Mouse (Mus musculus) retina, adult 2 months (tissue): Measurements from ENCODE around the gene Olfr134.
"Not testable (repeated sequence)": the region's sequence is repeated elsewhere in the genome, so short reads cannot be mapped to it uniquely, and the experiment has no call there.

ENCODE experiments used
- DNase-seq: peaks from one replicate; pipeline ENCODE4 v3.0.0-alpha.2; 2012; ENCODE audit warnings: low read depth, low spot score

The Olfr134 gene

DNA sequence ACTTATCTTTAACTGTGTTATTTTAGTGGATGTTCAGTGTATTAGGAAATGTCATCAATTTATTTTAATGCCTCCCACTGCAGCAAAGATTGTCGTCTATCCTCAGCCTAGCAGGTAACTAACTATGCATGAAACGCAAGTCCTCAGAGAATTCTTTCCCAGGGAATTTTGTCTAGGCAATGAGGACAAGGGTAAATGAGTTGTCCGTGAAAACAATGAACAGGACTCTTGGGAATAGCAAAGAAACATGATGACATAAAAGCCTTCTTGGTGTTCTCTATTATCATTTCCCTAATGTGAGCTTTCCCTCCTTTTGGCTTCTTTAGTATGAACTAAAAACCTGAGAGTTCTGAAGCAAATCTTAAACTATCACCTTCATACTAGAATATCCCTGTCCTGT, at the start of gene Olfr134:
TSS of gene Olfr134 (plus strand) at position 301 of the 400 bp plus-strand sequence.
- no peak for DNase-seq

DNA sequence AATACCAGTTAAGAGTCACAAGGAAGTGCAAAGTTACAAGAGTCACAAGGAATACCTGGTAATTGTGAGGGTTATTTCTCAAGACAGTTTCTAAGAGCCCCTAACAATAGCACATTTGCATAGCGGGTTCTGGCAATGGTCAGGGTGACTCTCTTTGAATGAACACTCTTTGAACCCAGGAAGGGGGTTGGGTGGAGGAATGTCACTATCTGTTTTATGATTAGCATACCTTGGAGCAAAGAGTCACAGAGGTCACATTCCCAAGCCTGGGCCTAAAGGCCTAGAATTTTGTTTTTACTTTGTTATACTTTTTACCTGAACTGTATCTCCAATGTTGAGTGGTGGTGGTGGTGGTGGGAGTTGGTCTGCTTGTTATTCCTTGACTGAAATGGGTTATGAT, 47.0 kb upstream of the Olfr134 start:
- not testable (repeated sequence) for DNase-seq

DNA sequence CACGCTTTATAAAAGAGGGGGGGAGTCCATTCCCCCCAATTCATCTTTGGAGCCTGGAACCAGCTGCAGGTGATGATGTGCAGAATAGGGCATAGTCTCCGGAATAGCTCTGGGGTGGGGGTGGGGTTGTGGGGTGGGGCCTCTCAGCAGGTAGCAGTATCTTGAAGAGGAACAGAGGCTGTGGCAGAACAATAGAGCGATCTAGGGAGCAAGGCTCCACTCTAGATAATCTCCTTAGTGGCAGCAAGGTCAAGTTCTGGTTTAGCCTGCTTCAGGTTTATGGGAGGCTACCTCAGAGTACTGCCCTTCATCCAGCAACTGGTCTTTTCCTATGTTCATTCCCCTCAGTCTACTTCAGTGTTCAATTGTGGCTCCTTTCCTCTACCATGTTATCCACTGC, 45.8 kb upstream of the Olfr134 start:
- not testable (repeated sequence) for DNase-seq

DNA sequence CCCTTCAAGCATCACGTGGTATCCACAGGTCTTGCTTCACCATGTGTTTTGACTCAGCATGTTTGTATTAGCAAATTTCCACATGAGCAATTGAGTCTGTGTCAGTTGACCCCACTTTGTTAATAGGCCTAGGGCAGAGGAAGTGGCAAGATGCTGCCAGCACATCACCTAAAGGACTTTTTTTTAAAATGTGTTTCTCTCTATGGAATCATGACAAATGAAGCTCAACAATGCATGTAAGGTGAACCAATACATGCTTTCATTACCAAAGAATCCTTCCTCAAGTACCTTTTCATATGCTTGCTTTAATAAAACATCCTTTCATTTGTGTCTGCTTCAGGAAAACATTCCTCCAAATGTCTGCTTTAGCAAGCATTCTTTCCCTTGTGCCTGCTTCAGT, 36.8 kb upstream of the Olfr134 start, which contains the start of gene Olfr132:
TSS of gene Olfr132 (minus strand) at position 101 of the 400 bp plus-strand sequence.
- no peak for DNase-seq

DNA sequence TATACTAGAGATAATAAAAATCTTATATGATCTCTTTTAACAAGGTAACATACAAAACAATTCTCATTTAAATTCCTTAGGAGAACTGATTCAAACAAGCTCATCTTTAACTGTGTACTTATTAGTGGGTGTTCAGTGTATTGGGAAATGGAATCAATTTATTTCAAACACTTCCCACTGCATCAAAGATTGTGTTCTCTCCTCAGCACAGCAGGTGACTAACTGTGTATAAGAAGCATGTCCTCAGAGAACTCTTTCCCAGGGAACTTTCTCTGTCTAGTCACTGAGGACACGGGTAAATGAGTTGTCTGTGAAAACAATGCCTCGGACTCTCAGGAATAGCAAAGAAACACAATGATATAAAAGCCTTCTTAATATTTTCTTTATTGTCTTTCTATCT, 26.2 kb upstream of the Olfr134 start, which contains the start of gene Olfr133:
TSS of gene Olfr133 (plus strand) at position 301 of the 400 bp plus-strand sequence.
- no peak for DNase-seq

DNA sequence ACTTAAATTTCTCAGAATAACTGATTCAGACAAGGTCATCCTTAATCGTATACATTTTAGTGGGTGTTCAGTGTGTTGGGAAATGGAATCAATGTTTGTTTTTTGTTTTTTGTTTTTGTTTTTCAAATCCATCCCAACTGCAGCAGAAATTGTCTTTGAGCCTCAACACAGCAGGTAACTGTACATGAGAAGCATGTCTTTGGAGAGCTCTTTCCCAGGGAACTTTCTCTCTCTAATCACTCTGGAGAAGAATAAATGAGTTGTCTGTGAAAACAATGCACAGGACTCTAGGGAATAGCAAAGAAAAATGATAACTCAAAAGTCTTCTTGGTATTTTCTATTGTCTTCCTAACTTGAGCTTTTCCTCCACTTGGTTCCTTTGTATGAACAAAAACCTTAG, 32.8 kb downstream of the Olfr134 start, which contains the start of gene Olfr135:
TSS of gene Olfr135 (plus strand) at position 301 of the 400 bp plus-strand sequence.
- DNase-seq, result no peak
